Mouse (Mus musculus): Measurements from ENCODE around the gene Morc2a. TPM values are rescaled to one million over a fixed set of nuclear protein-coding genes. Genes with fewer than 3 reads are reported as not detected.

Gene Morc2a
- polyA plus RNA-seq, 1 experiment from 2014 or later = 27.5 TPM

- H3K4me1 ChIP-seq (ENCODE audit: insufficient read depth, low read length) = no peaks in the 10 kb centered on the region
- WGBS = 73% methylated on average over 6 of the region's 6 CpGs
- no peak overlapping the region for H3K4me2 ChIP-seq (replicated peaks; ENCODE audit: low read depth, low read length)
- H3K36me3 ChIP-seq (ENCODE audit: insufficient read depth, low read length) = peaks cover 77% of the 10 kb centered on the region
- H3K9ac ChIP-seq (replicated peaks; ENCODE audit: low read length) = no peak overlapping the region
- no peak overlapping the region for H3K27ac ChIP-seq (ENCODE audit: low read length)
- no peak overlapping the region for H3K4me3 ChIP-seq (ENCODE audit: low read length)
- no peak for ATAC-seq (ENCODE audit: low FRiP score, low TSS enrichment)
- no peaks in the 10 kb centered on the region for H3K9me3 ChIP-seq (ENCODE audit: low read length)
- H3K27me3 ChIP-seq (ENCODE audit: insufficient read depth, low read length) = no peaks in the 10 kb centered on the region
Measured at GRCm38 (mm10) chr11:3677204-3677603, 28.2 kb downstream of the Morc2a start.

DNA sequence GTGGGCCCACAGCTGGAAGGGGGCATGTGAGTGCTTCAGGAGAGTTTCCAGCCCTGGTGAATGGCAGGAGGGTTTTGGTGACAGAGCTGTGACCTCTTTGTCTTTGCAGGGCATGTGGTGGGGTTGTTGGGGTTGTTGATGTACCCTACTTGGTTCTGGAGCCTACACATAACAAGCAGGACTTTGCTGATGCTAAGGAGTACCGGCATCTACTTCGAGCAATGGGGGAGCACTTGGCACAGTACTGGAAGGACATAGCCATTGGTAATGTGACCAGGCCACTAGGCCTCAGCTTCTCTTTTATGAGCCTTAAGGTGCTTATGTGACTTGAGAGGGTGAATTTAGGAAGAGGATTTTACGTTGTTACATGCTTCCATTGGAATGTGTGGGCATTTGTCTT is 30.8 kb downstream of the Morc2a start:
- H3K4me1 ChIP-seq (ENCODE audit: insufficient read depth, low read length) = no peaks in the 10 kb centered on the region
- ATAC-seq (ENCODE audit: low FRiP score, low TSS enrichment) = no peak
- H3K9me3 ChIP-seq (ENCODE audit: low read length) = no peaks in the 10 kb centered on the region
- H3K36me3 ChIP-seq (ENCODE audit: insufficient read depth, low read length) = peaks cover 74% of the 10 kb centered on the region
- H3K9ac ChIP-seq (replicated peaks; ENCODE audit: low read length) = no peak overlapping the region
- no peak overlapping the region for H3K4me3 ChIP-seq (ENCODE audit: low read length)
- WGBS = 96% methylated on average over 3 of the region's 3 CpGs
- no peaks in the 10 kb centered on the region for H3K27me3 ChIP-seq (ENCODE audit: insufficient read depth, low read length)
- H3K4me2 ChIP-seq (replicated peaks; ENCODE audit: low read depth, low read length) = no peak overlapping the region
- H3K27ac ChIP-seq (ENCODE audit: low read length) = no peak overlapping the region

- H3K36me3 ChIP-seq (ENCODE audit: insufficient read depth, low read length) = peaks cover 68% of the 10 kb centered on the region
- H3K27me3 ChIP-seq (ENCODE audit: insufficient read depth, low read length) = no peaks in the 10 kb centered on the region
- no peak for ATAC-seq (ENCODE audit: low FRiP score, low TSS enrichment)
- no peak overlapping the region for H3K27ac ChIP-seq (ENCODE audit: low read length)
- H3K9ac ChIP-seq (replicated peaks; ENCODE audit: low read length) = no peak overlapping the region
- H3K4me2 ChIP-seq (replicated peaks; ENCODE audit: low read depth, low read length) = no peak overlapping the region
- no peaks in the 10 kb centered on the region for H3K4me1 ChIP-seq (ENCODE audit: insufficient read depth, low read length)
- no peak overlapping the region for H3K4me3 ChIP-seq (ENCODE audit: low read length)
- 91% methylated on average over 11 of the region's 11 CpGs for WGBS
- H3K9me3 ChIP-seq (ENCODE audit: low read length) = no peaks in the 10 kb centered on the region
Measured at GRCm38 (mm10) chr11:3683696-3684095, 34.7 kb downstream of the Morc2a start.

DNA sequence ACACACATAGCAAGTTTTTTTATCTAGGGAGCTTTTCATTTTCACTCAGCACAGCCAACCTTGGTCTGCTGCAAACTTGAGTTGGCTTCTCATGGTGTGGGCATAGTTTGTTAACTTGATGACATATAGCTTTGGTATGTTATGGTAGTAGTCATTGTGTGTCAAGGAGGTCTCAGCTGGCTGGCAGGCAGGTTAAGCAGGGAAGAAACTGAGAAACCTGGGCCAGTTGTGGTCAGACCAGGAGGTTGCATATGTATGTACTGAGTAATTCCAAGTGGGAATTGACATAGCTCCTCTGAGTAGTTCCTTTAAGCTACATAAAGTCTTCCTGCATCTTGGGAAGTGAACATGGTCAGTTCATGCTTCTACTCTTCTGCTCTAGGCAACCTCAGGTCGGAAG is 35.2 kb downstream of the Morc2a start:
- no peak for ATAC-seq (ENCODE audit: low FRiP score, low TSS enrichment)
- H3K27ac ChIP-seq (ENCODE audit: low read length) = no peak overlapping the region
- H3K4me2 ChIP-seq (replicated peaks; ENCODE audit: low read depth, low read length) = no peak overlapping the region
- no peaks in the 10 kb centered on the region for H3K27me3 ChIP-seq (ENCODE audit: insufficient read depth, low read length)
- 95% methylated on average over 1 of the region's 1 CpGs for WGBS
- H3K36me3 ChIP-seq (ENCODE audit: insufficient read depth, low read length) = peaks cover 70% of the 10 kb centered on the region
- H3K9me3 ChIP-seq (ENCODE audit: low read length) = no peaks in the 10 kb centered on the region
- no peak overlapping the region for H3K4me3 ChIP-seq (ENCODE audit: low read length)
- no peak overlapping the region for H3K9ac ChIP-seq (replicated peaks; ENCODE audit: low read length)
- no peaks in the 10 kb centered on the region for H3K4me1 ChIP-seq (ENCODE audit: insufficient read depth, low read length)

GRCm38 (mm10) chr11:3684723-3685430 is 35.9 kb downstream of the Morc2a start:
- H3K9me3 ChIP-seq (ENCODE audit: low read length) = no peaks in the 10 kb centered on the region
- H3K4me1 ChIP-seq (ENCODE audit: insufficient read depth, low read length) = no peaks in the 10 kb centered on the region
- no peaks in the 10 kb centered on the region for H3K27me3 ChIP-seq (ENCODE audit: insufficient read depth, low read length)
- peaks cover 72% of the 10 kb centered on the region for H3K36me3 ChIP-seq (ENCODE audit: insufficient read depth, low read length)
- whole genome bisulfite sequencing = 91% methylated on average over 5 of the region's 5 CpGs
- H3K9ac ChIP-seq (replicated peaks; ENCODE audit: low read length) = no peak overlapping the region
- ATAC-seq (ENCODE audit: low FRiP score, low TSS enrichment) = no peak
- H3K27ac ChIP-seq (ENCODE audit: low read length) = no peak overlapping the region
- H3K4me3 ChIP-seq (ENCODE audit: low read length) = no peak overlapping the region
- H3K4me2 ChIP-seq (replicated peaks; ENCODE audit: low read depth, low read length) = no peak overlapping the region

GRCm38 (mm10) chr11:3685431-3685830 is 36.4 kb downstream of the Morc2a start:
- WGBS = 96% methylated on average over 8 of the region's 8 CpGs
- no peak overlapping the region for H3K27ac ChIP-seq (ENCODE audit: low read length)
- no peak for ATAC-seq (ENCODE audit: low FRiP score, low TSS enrichment)

GRCm38 (mm10) chr11:3686318-3686717 is 37.3 kb downstream of the Morc2a start:
- no peaks in the 10 kb centered on the region for H3K4me1 ChIP-seq (ENCODE audit: insufficient read depth, low read length)
- ATAC-seq (ENCODE audit: low FRiP score, low TSS enrichment) = no peak
- WGBS = 96% methylated on average over 2 of the region's 2 CpGs
- no peaks in the 10 kb centered on the region for H3K9me3 ChIP-seq (ENCODE audit: low read length)
- no peaks in the 10 kb centered on the region for H3K27me3 ChIP-seq (ENCODE audit: insufficient read depth, low read length)
- H3K4me3 ChIP-seq (ENCODE audit: low read length) = no peak overlapping the region
- H3K36me3 ChIP-seq (ENCODE audit: insufficient read depth, low read length) = peaks cover 74% of the 10 kb centered on the region
- H3K27ac ChIP-seq (ENCODE audit: low read length) = no peak overlapping the region
- H3K4me2 ChIP-seq (replicated peaks; ENCODE audit: low read depth, low read length) = no peak overlapping the region
- H3K9ac ChIP-seq (replicated peaks; ENCODE audit: low read length) = no peak overlapping the region

More at GRCm38 (mm10) chr11:3685431-3685830, 36.4 kb downstream of the Morc2a start:
- Histone ChIP-seq H3K9ac (replicated peaks; ENCODE audit: low read length) (no peak overlapping the region), H3K4me3 (ENCODE audit: low read length) (no peak overlapping the region), H3K9me3 (ENCODE audit: low read length) (no peaks in the 10 kb centered on the region), H3K4me1 (ENCODE audit: insufficient read depth, low read length) (no peaks in the 10 kb centered on the region), H3K4me2 (replicated peaks; ENCODE audit: low read depth, low read length) (no peak overlapping the region), H3K36me3 (ENCODE audit: insufficient read depth, low read length) (peaks cover 69% of the 10 kb centered on the region), H3K27me3 (ENCODE audit: insufficient read depth, low read length) (no peaks in the 10 kb centered on the region)

GRCm38 (mm10) chr11:3686885-3687284 is 37.9 kb downstream of the Morc2a start:
- Histone ChIP-seq H3K27ac (ENCODE audit: low read length) (no peak overlapping the region), H3K4me1 (ENCODE audit: insufficient read depth, low read length) (no peaks in the 10 kb centered on the region), H3K4me3 (ENCODE audit: low read length) (no peak overlapping the region), H3K9ac (replicated peaks; ENCODE audit: low read length) (no peak overlapping the region), H3K4me2 (replicated peaks; ENCODE audit: low read depth, low read length) (no peak overlapping the region), H3K27me3 (ENCODE audit: insufficient read depth, low read length) (no peaks in the 10 kb centered on the region), H3K9me3 (ENCODE audit: low read length) (no peaks in the 10 kb centered on the region), H3K36me3 (ENCODE audit: insufficient read depth, low read length) (peaks cover 77% of the 10 kb centered on the region)
- WGBS = 80% methylated on average over 2 of the region's 2 CpGs
- no peak for ATAC-seq (ENCODE audit: low FRiP score, low TSS enrichment)

DNA sequence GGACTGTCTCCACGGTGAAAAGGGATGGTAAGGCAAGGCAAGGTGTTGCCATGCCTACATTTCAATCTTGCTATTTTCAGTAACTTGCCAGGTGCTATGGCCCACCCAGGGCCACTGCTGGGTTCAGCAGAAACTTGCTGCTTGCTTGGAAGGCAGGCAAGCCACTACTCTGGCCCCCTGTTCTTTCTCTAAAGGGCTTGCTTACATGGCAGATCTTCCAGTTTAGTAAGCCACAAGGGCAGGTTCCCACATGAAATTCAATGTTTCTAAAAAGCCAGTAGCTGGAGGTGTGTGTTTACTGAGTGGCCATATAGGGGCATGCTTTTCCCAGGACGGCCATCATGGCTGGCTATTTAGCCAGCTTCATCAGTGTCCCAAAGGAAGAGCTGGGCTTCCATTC is 42.8 kb downstream of the Morc2a start:
- Histone ChIP-seq H3K36me3 (ENCODE audit: insufficient read depth, low read length) (peaks cover 47% of the 10 kb centered on the region), H3K27me3 (ENCODE audit: insufficient read depth, low read length) (no peaks in the 10 kb centered on the region), H3K4me1 (ENCODE audit: insufficient read depth, low read length) (no peaks in the 10 kb centered on the region), H3K9me3 (ENCODE audit: low read length) (no peaks in the 10 kb centered on the region), H3K9ac (replicated peaks; ENCODE audit: low read length) (no peak overlapping the region), H3K4me3 (ENCODE audit: low read length) (no peak overlapping the region), H3K27ac (ENCODE audit: low read length) (no peak overlapping the region), H3K4me2 (replicated peaks; ENCODE audit: low read depth, low read length) (no peak overlapping the region)
- 85% methylated on average over 2 of the region's 2 CpGs for WGBS
- ATAC-seq (ENCODE audit: low FRiP score, low TSS enrichment) = no peak

DNA sequence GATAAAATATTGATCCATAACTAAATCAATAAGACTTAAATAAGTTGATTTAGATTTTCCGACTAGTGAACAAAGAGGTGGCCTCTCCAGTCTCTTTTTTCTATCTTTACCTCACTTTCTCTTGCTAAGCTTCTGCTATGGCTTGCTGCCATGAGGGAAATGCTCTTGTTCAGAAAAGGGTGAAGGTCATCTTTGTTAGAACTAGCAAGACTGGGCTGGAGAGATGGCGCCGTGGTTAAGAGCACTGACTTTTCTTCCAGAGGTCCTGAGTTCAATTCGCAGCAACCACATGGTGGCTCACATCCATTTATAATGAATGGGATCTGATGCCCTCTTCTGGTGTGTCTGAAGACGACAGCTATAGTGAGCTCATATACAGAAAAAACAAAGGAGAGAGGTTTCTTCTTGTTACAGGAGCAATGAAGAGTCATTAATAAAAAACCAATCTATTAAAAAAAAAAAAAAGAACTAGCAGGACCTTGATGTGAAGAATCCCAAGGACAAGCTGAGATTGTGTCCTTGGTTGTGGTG is 47.2 kb downstream of the Morc2a start:
- no peak for ATAC-seq (ENCODE audit: low FRiP score, low TSS enrichment)

More for the DNA sequence above, 47.2 kb downstream of the Morc2a start:
- no peak overlapping the region for H3K4me3 ChIP-seq (ENCODE audit: low read length)
- no peaks in the 10 kb centered on the region for H3K9me3 ChIP-seq (ENCODE audit: low read length)
- no peak overlapping the region for H3K4me2 ChIP-seq (replicated peaks; ENCODE audit: low read depth, low read length)
- H3K27ac ChIP-seq (ENCODE audit: low read length) = no peak overlapping the region
- WGBS = 81% methylated on average over 5 of the region's 5 CpGs
- no peak overlapping the region for H3K9ac ChIP-seq (replicated peaks; ENCODE audit: low read length)
- peaks cover 13% of the 10 kb centered on the region for H3K36me3 ChIP-seq (ENCODE audit: insufficient read depth, low read length)
- no peaks in the 10 kb centered on the region for H3K4me1 ChIP-seq (ENCODE audit: insufficient read depth, low read length)
- no peaks in the 10 kb centered on the region for H3K27me3 ChIP-seq (ENCODE audit: insufficient read depth, low read length)
